Mouse (Mus musculus) urinary bladder, postnatal 4 days (tissue): ENCODE data around the gene Tmem171.

Experiments used
- DNase-seq, 2 experiments: peaks; one replicate each; pipeline ENCODE4 v3.0.0; 2021 to 2022; ENCODE audit warnings: low spot score in 2 of 2

The Tmem171 gene

DNA sequence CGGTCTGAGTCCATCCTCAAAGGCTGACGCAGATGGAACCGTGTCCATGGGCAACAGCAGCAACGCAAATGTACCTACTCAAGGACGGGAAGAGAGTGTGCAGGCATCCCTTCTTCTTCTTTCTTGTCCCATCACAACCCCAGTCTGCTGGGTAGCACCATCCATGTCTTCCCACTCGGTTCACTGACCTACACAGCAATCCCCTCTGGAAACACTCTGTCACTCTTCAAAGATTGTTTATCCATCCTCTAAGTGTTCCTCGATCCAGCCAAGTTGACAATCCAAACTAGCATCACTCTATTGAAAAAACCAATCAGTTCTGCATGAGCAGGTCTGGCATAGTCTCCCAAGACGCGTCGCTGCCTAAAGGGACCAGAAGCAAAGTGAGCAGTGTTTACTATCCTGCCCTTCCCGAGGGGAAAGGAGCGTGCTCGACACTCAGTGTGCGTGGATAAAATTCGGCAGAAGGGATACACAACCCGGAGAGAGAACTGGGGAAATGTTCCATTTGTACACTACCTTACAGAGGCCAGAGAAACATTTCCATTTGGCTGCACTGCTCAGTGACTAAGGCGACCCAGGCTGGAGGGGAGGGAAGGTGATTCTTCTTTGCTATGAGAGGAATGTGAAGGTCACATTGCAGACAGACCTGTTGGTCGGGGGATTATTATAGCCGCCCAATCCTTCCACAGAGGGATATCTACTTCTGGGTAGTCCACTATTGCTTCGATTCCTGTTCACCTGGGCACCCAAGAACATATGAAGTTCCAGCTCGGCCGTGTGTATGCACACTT lies 46.7 kb downstream of the Tmem171 start:
- no peak for DNase-seq

DNA sequence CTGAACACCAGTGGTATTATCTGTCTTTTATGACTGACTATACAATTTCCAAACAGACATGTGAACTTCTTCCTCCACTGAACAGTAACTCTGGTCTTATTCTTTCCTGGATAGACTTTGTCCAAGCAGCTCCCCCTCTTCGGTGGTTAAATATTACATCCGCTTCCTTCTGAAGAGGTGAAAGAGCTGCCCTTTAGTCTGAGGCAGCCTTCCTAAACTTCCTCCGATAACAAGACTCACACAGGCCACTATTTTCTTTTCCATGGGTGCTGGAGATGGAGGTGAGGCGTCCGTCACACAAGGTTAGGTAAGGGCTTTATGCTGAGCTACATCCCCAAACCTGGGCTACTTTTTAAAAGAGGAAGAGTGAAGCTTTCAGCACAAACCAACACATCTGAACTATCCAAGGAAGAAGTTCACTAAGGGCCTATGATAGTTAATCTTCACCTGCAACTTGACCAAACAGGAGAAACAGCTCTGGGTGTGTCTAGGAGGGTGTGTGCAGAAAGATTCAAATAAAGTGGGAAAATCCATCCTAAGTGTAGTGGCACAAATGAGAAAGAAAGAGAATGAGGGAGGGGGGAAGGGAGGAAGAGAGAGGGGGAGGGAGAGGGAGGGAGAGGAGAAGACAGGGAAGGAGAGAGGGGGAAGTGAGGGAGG lies 56.0 kb downstream of the Tmem171 start:
- DNase-seq, result no peak

- no peak for DNase-seq
Measured at GRCm38 (mm10) chr13:98637145-98637544, 57.5 kb downstream of the Tmem171 start, which contains the start of gene Tmem174. Gene Tmem174 (minus strand): TSS chr13:98637410.

GRCm38 (mm10) chr13:98636571-98636970 lies 58.1 kb downstream of the Tmem171 start:
- DNase-seq, result no peak
